Mouse (Mus musculus): ENCODE results near the gene Zfp280d. TPM values are rescaled to one million over a fixed set of nuclear protein-coding genes. Genes with fewer than 3 reads are reported as not detected.
A peak's percentile ranks its signal among the peaks of the same experiment; 100 is the strongest.

Zfp280d gene
- polyA plus RNA-seq, 1 experiment from 2014 or later, result 62.3 TPM

DNA sequence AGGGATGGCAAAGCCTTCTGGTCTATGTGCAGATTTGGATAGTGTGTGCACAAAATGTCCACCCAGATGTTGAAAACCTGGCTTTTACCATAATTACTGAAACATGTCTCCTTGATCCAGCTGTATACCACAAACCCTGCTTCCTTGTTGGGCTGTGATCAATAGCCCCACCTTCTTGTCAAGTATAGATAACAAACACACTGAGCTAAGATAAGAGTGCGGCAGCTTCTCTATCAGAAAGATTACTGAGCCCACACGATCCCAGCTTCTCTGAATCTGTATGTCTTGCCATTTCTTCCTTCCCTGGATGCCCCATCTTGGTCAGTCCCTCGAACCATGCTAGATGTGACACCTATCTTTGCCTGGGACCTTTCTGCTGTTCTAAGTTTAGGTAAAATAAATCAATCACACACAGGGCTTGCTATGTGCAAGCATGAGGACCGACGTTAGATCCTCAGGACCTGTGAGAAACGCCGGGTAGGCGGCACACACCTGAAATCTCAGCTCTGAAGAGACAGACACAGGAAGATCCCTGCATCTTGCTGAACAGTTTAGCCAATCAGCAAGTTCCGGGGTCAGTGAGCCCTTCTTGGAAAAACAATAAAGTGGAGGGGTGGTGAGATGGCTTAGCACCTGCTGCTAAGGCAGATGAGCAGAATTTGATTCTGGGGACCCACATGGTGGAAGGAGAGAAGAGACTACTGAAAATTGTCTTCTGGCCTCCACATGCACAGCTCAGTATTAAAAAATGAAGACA is 131.4 kb downstream of the Zfp280d start:
- Histone ChIP-seq H3K4me1 (peaks cover 3% of the 10 kb centered on the region; the same call in 1 of the 2 replicates), H3K9ac (no peak overlapping the region), H3K4me3 (replicated peaks) (no peak overlapping the region), H3K27me3 (no peaks in the 10 kb centered on the region), H3K36me3 (replicated peaks) (no peaks in the 10 kb centered on the region), H3K27ac (no peak overlapping the region), H3K9me3 (no peaks in the 10 kb centered on the region), H3K4me2 (no peak overlapping the region)
- 91% methylated on average over 9 of the region's 9 CpGs for WGBS
- ATAC-seq (ENCODE audit: low FRiP score), result no peak

DNA sequence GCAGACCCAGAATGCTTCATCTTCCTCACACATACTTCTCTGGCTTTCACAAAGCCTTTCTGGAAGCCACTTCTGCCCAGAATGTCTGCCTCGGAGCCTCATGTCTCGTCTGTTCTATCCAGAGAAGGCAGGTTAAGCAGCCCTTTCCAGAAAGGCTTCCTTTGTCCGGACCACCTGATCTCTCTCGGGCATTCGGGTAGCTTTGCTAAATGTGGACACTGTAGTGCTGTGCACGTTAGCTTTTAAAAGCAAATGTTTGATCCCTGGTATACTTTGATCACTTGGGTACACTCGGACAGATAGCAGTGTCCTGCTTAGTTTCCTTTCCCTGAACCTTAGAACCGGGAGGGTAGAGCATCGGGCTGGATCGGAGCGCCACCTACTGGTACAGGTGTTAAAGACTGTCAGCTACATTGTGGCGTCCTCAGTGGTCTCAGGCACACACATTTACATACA is 133.5 kb downstream of the Zfp280d start:
- H3K4me1 ChIP-seq, result peaks cover 3% of the 10 kb centered on the region; the same call in 1 of the 2 replicates
- peak overlapping the region; percentile 41 for H3K4me2 ChIP-seq
- no peak overlapping the region for H3K9ac ChIP-seq
- 13% methylated on average over 12 of the region's 12 CpGs for WGBS
- no peaks in the 10 kb centered on the region for H3K9me3 ChIP-seq
- no peaks in the 10 kb centered on the region for H3K36me3 ChIP-seq (replicated peaks)
- no peaks in the 10 kb centered on the region for H3K27me3 ChIP-seq
- peak overlapping the region; percentile 14 for H3K4me3 ChIP-seq (replicated peaks)
- ATAC-seq (ENCODE audit: low FRiP score), result peak; percentile 86
- no peak overlapping the region for H3K27ac ChIP-seq

GRCm38 (mm10) chr9:72409381-72410225 is 134.9 kb downstream of the Zfp280d start:
- no peak overlapping the region for H3K27ac ChIP-seq
- no peaks in the 10 kb centered on the region for H3K27me3 ChIP-seq
- no peak overlapping the region for H3K4me3 ChIP-seq (replicated peaks)
- H3K36me3 ChIP-seq (replicated peaks), result no peaks in the 10 kb centered on the region
- H3K9ac ChIP-seq, result no peak overlapping the region
- WGBS, result 63% methylated on average over 15 of the region's 15 CpGs
- peaks cover 3% of the 10 kb centered on the region; the same call in 1 of the 2 replicates for H3K4me1 ChIP-seq
- no peak for ATAC-seq (ENCODE audit: low FRiP score)
- H3K9me3 ChIP-seq, result no peaks in the 10 kb centered on the region
- no peak overlapping the region for H3K4me2 ChIP-seq

- no peak overlapping the region for H3K4me2 ChIP-seq
- no peak overlapping the region for H3K9ac ChIP-seq
- H3K4me3 ChIP-seq (replicated peaks), result no peak overlapping the region
- H3K27me3 ChIP-seq, result no peaks in the 10 kb centered on the region
- 80% methylated on average over 2 of the region's 2 CpGs for WGBS
- H3K4me1 ChIP-seq, result peaks cover 3% of the 10 kb centered on the region; the same call in 1 of the 2 replicates
- no peak for ATAC-seq (ENCODE audit: low FRiP score)
- no peaks in the 10 kb centered on the region for H3K36me3 ChIP-seq (replicated peaks)
- H3K27ac ChIP-seq, result no peak overlapping the region
- H3K9me3 ChIP-seq, result no peaks in the 10 kb centered on the region
Observed at GRCm38 (mm10) chr9:72411746-72412145, 137.1 kb downstream of the Zfp280d start.

Other genes starting within 250 kb of the Zfp280d start
- 106 and 112 TPM in 2 replicates for gene Tcf12, start 163.0 kb upstream of the Zfp280d start, polyA plus RNA-seq (2016; fragmentation: Nextera tagmentation; extraction: Ambion mirVana)
- gene Mns1, start 163.2 kb downstream of the Zfp280d start, polyA plus RNA-seq (2016; fragmentation: Nextera tagmentation; extraction: Ambion mirVana), result 44.7 and 51.6 TPM in 2 replicates
- gene Tex9, start 217.4 kb downstream of the Zfp280d start, polyA plus RNA-seq (2016; fragmentation: Nextera tagmentation; extraction: Ambion mirVana), result 77.6 and 80.9 TPM in 2 replicates

Measured in forebrain, embryonic 12.5 days (tissue).